Mouse (Mus musculus): Measurements from ENCODE around the gene Olfr523. TPM values are rescaled to one million over a fixed set of nuclear protein-coding genes. Genes with fewer than 3 reads are reported as not detected.

Gene Olfr523
- total RNA-seq, 2 experiments from 2014 or later: not detected

DNA sequence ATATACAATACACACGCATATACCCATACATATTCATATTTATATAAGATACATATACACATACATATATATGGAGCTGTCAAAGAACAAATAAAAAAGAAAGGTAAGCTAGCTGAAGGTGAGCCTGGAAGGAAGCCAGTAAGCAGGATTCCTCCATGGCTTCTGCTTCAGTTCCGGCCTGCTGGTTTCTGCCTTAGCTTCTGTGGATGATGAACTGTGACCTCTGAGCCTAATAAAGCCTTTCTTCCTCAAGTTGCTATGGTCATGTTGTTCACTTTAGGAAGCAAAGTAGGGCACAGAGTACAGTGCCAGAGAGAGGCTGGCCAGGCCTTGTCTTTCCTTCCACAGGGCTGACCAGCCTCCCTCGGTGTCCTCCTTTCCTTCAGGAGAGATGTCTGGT lies 2.2 kb upstream of the Olfr523 start:
- intact Hi-C loops (cut with DNase I): no loop called here
- no peak for DNase-seq

DNA sequence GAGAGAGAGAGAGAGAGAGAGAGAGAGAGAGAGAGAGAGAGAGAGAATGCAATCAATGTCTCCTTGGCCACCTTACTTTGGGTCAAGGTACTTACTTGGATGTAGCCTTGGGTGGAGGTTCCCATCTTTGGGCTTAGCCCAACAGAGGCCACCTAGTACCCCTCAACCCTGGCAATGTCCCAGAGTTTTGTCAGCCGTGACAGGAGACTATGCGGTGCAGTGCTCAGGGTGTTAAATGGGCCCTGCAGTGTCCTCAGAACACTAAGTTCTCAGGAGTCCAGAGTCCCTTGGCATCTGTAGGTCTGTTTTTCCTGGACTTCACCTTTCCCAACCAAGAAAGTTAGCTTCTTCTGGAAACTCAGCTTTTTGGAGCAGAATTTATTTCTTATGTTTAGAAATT lies 6.2 kb downstream of the Olfr523 start:
- DNase-seq: no peak
- intact Hi-C loops (cut with DNase I): no loop called here

DNA sequence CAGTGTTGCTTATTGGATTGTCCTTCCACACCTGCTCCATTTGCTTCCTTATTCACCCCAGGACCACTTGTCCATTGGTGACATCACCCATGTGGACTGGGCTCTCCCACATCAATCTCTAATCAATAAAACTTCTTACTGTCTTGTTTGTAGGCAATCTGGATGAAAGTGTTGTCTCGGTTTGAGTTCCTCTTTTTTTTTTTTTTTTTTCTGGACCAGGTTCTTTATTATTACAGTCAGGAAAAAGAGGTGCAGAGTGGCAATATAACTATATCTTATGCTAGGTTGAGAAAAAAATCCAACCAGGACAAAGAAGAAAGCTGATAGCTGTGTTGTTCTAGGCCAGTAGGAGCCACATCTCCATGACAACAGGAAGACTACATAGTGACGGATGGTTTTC lies 7.7 kb downstream of the Olfr523 start:
- intact Hi-C loops (cut with DNase I): no loop called here
- no peak for DNase-seq

DNA sequence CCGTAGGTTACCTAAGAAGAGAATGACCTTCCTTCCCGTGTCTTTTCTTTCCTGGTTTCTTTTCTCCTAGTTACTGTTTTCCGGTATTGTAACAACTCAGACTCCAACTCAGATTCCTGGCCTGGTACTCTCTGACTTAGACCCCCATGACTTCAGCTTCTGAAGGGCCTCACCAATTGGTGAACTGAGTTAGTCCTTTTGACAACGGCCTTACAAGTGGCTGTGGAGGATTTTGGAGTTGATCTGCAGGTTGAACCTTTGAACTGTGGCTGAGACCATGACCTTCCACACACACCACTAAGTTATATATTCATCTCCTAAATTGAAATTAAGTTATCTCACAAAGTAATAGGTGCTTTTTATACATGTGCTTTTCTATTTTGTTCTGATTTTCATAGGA lies 11.2 kb downstream of the Olfr523 start:
- intact Hi-C loops (cut with DNase I): no loop called here
- no peak for DNase-seq

DNA sequence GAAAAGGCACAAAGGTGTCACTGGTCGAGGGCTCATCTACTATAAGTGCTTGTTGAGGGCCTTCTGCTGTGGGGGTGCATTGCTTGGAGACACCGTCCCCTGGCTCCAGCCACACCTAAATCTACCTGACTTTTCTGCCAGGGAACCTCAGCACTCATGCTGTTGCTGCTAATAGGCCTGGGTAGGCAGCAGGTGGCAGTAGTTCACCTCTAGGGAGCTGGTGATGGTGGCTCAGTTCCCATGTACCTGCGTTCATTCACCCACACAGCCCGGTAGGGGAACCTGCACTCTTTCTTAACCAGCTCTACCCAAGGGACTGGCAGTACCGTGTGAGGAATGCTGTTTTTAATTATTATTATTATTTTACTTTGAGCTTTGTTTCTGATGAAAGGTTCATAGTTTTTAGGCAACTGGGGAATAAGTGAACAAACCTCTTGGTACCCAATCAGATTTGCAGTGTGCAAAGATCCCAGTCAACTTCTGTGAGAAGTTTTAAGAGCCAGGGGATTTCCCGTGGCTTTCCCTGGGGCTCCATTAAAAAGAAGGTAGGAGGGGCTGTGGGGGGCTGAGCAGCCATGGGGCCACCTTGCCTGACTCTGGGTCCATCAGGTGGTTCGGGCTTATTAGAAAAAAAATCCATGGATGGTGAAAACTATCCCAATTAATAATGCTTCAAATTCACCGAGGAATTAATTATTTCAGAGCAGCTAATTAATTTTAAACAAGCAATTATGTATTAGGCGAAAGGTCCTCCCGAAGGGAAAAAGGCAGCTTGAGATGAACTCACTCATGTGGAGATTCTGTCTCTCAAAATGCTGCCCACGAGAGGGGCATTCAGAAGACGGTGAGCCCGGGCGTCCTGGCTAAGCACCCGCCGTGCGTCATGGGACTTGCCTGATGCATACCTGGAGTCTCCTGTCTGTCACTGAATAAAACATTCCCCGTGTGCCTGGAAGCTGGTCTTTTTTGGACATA lies 13.9 kb downstream of the Olfr523 start:
- intact Hi-C loops (cut with DNase I): no loop called here
- DNase-seq: no peak

DNA sequence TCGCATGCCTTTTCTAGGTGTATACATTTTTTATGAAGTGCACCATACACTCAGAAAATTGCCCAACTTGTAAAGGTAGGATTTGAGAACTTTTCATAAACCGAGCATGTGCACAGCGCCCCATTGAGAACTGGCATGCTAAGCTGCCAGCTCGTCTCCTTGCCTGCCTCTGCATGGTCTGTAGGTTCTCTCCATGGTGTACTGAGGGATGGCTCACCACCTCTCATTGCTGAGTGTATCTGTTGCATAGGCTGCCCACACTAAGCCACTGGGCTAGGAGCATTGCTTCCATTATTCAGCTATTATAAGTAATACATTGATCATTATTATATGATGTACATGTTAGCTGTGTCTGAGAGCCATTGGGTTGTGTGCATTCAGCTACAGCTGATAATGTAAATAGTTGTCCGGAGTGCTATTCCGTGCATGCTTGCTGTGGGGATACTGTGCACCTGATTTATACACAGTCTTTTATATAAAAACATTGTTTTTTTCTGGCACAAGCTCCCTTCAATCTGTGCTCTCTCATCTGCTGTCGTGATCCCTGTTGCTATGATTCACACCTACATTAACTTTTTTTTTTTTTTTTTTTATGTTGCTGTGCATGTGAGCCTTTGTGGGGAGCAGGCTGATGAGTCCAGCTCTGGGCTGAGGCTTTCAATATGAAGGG lies 14.8 kb downstream of the Olfr523 start:
- intact Hi-C loops (cut with DNase I): no loop called here

DNA sequence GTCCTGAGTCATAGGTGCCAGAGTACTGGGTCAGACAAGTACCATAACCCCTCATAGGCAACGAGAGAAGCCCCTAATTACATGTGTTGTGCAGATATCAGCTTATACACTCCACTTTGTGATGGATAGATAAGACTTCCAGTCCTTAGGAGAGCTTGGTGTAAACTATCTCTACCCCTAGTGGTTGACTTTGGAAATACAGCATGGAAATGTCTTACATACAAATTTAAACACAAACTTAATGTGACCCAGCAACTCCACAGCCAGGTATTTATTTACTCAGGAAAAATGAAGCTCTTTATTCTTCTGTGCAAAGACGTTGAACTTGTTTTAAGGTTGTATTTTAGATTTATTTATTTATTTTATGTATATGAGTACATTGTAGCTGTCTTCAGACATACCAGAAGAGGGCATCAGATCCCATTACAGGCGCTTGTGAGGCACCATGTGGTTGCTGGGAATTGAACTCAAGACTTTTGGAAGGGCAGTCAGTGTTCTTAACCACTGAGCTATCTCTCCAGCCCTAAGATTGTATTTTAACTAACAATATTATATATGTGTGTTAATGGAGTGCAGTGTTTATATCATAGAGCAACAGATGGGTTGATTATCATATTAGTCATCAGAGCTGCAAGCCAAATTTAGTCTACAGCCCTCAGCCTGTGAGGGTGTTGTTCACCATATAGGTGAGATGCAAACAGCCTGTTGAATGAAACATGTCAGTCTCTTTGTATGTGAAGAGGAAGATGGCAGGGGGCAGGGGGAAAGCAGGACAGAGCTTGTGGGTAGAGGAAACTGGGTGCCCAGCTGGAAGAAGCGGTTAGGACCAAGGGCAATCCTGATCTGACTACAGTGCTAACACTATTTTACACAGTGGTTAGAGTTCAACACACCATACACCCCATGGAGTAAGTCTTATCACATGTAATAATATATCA lies 15.6 kb downstream of the Olfr523 start:
- intact Hi-C loops (cut with DNase I): no loop called here
- no peak for DNase-seq

More for the DNA sequence above, 14.8 kb downstream of the Olfr523 start:
- no peak for DNase-seq

DNA sequence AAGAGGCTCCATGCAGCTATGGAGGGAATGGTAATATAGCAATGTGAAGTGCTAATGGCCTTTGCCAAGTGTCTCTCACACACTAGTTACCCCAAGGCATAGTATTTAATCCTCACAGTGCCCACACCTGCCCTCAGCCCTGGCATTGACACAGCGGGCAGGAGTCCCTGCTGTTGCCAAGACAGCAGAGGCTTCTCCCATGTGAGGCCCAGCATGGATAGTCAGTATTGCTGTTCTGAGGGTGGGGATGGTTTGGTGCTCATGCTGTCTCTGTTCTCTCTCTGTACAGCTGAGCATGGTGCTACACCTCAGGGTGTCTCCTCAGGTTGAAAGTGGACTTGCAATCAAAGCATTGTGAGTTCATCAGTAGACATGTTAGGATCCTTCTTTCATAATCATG lies 17.4 kb downstream of the Olfr523 start:
- intact Hi-C loops (cut with DNase I): no loop called here
- DNase-seq: no peak

DNA sequence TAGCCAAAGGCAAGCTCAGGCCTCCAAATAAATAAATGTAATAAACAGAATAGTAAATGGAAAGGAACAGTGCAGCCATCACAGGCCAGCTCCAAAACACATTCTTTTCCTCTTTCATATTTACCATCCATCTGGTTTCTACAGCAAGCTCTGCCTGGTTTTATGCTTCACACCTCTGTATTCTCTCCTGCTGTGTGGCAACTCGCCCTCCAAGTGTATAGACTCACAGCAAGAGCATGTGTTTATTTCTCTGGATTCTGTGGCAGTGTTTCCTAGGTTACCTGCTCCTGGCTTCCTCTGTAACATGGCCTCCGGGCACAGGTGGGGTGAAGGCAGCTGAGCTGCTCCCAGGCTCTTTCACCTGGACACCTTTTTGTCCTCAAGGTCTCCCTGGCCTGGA lies 19.4 kb downstream of the Olfr523 start:
- DNase-seq: no peak
- intact Hi-C loops (cut with DNase I): no loop called here

DNA sequence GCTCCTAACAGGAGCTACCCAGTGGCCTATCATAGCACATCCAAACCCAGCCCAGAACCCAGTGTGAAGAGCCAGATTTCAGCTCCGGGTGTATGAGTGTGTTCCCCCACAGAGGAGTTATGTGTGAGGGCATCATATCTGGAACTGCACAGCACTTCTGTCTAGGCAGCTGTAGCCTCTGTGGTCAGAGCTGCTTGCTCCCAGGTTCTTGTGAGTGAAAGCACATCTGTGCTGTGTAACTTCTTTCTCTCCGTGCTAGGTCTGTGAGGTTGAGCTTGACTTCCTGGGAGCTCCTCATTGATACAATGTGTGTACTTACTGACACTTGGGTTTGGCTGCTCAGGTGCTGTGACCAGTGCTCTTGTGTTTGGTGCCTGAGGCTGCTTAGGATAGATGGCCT lies 19.8 kb downstream of the Olfr523 start:
- intact Hi-C loops (cut with DNase I): no loop called here

DNA sequence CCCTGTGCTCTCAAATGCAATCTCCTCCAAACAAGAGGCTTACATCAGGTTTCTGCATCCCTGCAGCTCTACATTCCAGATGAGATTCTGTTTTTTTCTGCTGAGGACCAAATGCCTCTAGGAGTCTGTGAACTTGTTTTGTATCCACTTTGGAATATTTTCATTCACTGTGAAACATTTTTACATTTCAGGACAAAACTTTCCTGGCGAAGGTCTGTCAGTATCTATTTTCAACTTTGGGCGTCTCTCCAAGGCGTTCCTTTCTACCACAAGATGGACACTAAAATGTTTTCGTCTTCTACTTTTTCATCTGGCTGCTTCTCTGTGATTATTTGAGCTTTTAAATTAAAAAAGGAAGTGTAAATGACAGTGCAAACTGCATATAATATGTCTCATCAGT lies 21.0 kb downstream of the Olfr523 start:
- no peak for DNase-seq
- intact Hi-C loops (cut with DNase I): no loop called here

More for the DNA sequence above, 19.8 kb downstream of the Olfr523 start:
- DNase-seq: no peak

DNA sequence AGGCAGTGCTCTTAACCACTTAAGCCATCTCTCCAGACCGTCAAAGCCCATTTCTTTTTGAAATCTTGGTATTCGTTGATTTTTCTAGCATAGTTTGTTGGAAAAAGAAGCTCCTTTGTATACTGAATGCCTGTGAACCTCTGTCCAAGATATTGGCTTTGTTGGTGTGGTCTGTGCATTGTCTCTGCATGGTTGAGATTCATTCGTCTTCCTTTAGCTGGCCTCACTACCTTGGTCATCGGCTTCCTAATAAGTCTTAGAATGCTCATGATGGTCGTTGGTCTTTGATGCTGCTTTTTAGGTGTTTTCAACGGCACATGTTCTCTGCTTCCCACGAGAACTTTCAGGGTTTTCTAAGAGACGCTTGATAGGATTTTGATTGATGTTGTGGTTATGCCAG lies 23.0 kb downstream of the Olfr523 start:
- intact Hi-C loops (cut with DNase I): no loop called here
- DNase-seq: no peak

DNA sequence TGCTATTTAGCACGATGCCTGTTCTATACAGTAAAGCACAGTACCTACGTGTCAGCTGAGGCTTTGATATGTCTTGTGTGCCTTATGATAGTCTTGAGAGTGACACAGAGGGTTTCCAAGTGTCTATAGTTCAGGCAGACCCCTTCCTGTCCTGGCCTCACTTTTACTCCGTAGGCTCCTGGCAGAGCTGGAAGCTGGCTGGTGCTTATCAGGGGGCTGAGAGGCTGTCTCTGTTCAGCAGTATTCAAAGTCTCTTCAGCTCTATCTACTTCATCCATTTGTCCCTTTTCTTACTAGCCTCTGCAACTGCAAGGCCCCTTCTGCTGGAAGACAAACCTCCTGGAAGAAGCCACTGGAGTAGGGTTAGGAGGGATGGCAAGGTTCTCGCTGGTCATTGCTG lies 28.1 kb downstream of the Olfr523 start:
- intact Hi-C loops (cut with DNase I): no loop called here
- DNase-seq: no peak

DNA sequence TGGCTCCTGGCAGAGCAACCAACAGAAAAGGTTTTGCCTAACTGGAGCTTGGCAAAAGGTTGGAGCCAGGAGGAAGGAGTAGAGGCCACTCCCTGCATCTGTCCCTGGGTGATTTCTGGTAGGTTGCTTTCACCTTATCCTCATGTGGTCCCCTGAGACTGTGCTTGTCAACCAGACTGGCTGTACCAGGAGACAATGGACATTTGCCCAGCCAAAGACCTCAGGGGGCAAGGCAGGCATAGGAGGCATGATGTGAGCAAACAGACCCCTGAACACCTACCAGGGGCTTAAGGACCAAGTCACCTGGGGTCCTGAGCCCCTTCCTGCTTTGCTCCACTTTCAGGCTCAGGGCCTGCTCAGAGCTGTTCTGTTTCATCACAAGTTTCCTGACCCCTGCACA lies 32.8 kb downstream of the Olfr523 start, which contains the start of gene Olfr524:
Gene Olfr524, minus strand, starts transcription at position 101 of the 400 bp plus-strand sequence.
- no peak for DNase-seq
- intact Hi-C loops (cut with DNase I): no loop called here

DNA sequence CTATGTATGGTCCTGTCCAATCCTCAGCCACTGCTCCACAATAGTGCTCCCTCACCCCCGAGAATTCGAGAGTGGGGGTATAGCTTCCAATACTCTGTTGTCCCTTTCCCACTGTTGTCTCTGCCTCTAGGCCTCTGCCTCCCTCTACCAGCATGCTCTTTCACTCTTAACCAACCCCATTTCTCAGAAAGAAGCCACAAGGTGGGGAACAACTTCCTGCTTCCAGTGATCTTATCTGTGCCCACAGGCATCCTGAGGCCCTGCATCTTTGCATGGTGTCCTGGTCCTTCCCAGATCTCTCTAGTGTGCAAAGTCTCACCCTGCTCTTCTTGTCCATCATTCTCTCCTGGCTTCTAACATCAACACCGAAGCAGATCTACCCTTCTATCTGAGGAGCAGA lies 33.9 kb downstream of the Olfr523 start:
- no peak for DNase-seq
- intact Hi-C loops (cut with DNase I): no loop called here

DNA sequence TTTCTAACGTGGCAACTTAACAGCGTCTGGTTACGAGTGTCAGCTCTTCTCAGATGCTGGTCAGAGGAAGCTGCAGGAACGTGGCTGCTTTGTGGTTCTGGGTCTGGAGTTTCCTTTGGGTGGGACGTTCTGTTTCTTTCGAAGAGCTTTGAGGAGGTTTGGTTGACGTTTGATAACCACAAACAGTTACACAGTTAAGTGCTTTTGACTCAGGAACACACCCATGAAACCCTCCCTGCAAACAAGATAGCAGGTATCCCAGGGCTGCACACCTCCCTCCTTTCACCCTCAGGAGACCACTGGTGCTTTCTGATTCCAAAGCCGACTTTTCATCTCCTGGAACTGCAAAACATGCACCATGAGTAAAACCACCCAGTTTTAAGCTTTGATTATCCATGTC lies 35.1 kb downstream of the Olfr523 start:
- no peak for DNase-seq
- intact Hi-C loops (cut with DNase I): no loop called here

DNA sequence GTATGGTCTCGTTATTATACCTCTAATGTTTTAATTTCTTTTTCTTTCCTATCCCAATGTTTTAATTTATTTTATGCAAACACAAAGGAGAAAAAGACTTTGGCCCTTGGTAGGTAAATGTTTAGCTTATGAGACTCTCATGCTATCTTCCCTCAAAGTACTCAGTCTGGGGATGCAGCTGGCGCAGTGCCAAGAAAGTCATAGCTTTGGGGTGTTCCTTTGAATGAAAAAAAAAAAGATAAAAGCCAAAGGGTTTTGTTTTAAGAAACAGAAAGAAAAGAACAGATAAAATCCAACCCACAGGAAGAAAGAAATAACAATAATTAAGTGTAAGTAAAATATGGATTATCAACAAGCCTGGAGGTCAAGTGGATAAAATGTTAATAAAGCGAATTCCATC lies 35.7 kb downstream of the Olfr523 start:
- no peak for DNase-seq
- intact Hi-C loops (cut with DNase I): no loop called here

DNA sequence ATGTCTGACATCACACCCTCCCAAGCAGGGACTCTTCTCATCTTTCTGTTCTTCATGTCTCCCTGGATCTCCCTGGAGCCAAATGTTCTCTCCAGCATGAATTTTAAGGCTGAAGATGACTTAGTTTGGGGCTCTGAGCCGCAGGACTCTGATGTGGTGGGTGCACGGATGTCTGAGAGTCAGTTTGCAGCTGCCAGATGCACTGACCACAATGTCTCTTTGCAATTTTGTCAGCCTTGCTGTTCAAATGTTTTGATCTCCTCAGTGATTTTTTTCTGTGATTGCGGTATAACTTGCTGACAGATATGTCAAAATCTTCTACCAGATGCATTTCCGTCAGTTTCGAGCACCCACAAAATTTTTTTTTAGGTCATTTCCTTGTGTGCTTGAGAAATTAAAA lies 40.8 kb downstream of the Olfr523 start:
- intact Hi-C loops (cut with DNase I): no loop called here
- no peak for DNase-seq

DNA sequence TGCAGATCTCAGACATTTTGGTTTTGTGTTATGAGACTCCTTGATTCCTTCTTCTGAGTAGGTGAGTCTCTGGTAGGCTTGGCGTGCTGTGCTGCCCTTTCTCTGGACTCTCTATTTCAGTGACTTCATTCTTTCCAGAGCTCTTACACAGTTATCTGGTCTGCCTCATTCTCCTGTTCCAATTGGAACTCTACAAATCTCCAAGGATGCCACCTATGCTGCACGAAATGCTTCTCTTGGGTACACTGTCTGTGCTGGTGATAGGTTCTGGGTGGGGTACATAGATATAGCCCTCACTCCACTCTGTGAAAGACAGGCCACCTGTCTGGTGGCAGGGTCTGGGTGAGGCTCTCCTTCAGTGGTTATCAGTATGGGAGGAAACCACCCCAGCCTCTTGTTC lies 45.0 kb downstream of the Olfr523 start, which contains the start of gene Cd163l1:
Gene Cd163l1, plus strand, starts transcription at position 301 of the 400 bp plus-strand sequence.
- DNase-seq: no peak
- intact Hi-C loops (cut with DNase I): no loop called here

DNA sequence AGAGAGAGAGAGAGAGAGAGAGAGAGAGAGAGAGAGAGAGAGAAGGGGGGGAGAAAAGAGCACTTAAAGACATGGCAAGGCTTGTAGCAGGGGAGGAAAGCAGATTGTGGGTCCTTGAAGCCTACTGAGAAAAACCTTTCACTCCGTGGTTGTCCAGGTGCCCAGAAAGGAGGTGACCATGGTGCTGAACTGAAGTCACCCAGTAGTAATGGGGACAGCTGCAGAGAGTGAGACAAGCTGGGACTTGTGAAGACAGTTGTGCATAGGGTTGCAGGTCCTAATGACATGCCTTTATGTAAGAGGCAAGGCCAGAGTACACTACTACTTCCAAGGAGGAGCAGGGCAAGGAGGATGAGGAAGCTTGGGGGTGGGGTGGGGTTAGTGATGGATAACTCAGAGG lies 46.3 kb downstream of the Olfr523 start:
- peak in 1 of 2 experiments; percentile 23 for DNase-seq
- intact Hi-C loops (cut with DNase I): no loop called here

DNA sequence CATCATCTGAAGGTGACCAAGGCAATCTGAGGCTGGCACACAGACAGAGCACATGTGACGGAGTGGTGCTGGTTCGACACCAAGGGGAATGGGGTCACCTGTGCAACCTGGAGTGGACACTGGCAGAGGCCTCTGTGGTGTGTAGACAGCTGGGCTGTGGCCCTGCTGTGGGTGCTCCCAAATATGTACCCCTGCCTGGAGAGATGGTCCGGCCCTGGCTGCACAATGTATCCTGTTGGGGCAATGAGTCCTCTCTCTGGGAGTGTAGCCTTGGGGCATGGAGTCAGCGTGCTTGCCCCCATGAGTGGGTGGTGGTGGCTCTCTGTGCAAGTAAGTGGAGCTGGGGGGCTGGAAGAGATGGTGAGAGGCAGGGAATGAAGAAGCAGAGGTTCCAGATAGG lies 47.4 kb downstream of the Olfr523 start:
- intact Hi-C loops (cut with DNase I): no loop called here
- no peak for DNase-seq
